Mouse (Mus musculus) fat pad, adult 2 months (tissue): ENCODE measurements around the gene Tbc1d23.

ENCODE experiments used
- DNase-seq: peaks from one replicate; pipeline ENCODE4 v3.0.0-alpha.2; 2011; ENCODE audit warnings: low read depth, low spot score; ENCODE audit errors: extremely low read depth

Gene Tbc1d23

GRCm38 (mm10) chr16:57165157-57165556, 66.1 kb downstream of the Tbc1d23 start:
- DNase-seq: no peak

DNA sequence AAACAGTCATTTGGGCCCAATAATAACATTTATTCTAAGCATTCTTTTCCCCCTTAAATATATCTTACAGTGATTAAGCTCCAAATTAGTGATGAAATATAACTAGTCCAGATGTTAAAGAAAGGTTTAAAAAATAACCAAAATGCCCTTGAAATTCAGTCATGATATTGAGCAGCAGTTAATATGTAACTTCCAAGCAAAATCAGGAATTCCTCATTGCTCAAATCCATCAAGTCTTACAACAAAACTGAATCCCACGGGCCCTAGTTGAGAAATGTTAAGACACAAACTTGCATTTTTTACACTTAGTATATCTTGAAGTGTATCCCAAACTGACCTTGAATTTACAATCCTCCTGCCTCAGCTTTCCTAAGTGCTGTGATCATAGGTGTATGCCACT, 67.6 kb downstream of the Tbc1d23 start:
- no peak for DNase-seq

GRCm38 (mm10) chr16:57162841-57163240, 68.5 kb downstream of the Tbc1d23 start:
- DNase-seq: no peak

DNA sequence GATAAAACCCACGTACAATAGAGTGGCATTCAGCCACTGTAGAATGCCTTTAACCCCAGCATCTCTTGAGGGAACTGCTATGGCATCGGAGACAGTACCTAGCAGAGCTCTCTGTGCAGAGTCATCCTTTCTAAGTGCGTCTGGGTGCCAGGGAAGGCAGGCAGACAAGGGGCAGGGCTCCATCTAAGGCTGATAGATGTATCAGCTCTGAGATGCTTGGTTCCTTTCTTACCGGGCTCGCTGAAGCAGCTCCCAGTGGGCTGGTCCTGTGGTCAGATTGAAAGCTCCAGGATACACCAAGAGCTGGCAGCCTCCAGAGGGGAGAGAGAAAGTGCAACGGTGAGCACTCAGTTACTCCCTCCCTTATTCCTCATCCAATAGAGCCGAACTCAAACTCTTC, 71.5 kb downstream of the Tbc1d23 start:
- DNase-seq: no peak

GRCm38 (mm10) chr16:57157728-57158127, 73.6 kb downstream of the Tbc1d23 start:
- DNase-seq: no peak

- no peak for DNase-seq
Observed at GRCm38 (mm10) chr16:57157076-57157475, 74.2 kb downstream of the Tbc1d23 start.

- no peak for DNase-seq
Observed at GRCm38 (mm10) chr16:57155899-57156298, 75.4 kb downstream of the Tbc1d23 start.

GRCm38 (mm10) chr16:57151437-57151836, 79.9 kb downstream of the Tbc1d23 start:
- DNase-seq: no peak

- no peak for DNase-seq
Observed at GRCm38 (mm10) chr16:57144741-57145140, 86.6 kb downstream of the Tbc1d23 start.

GRCm38 (mm10) chr16:57133611-57134010, 97.7 kb downstream of the Tbc1d23 start:
- no peak for DNase-seq

- DNase-seq: peak; percentile 43
Observed at GRCm38 (mm10) chr16:57132326-57132725, 99.0 kb downstream of the Tbc1d23 start.

DNA sequence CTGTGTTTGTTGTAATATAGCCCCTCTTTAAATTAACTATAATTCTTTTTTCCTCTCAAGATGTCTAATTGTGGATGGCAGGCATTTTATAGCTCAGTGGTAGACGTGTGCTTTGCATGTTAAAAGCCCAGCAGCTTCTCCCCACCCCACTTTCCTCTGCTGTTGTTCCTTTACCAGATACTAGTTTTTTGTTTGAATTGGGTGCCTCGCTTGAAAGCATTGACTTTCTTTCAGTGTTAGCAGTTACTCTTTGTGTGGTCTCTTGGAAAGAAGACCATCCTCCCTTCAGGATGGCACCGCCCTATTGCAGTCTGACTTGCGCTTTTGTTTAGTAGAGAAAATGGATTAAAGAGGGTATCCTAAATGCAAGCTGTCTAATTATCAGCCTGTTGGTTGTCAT, 99.8 kb downstream of the Tbc1d23 start:
- DNase-seq: no peak

DNA sequence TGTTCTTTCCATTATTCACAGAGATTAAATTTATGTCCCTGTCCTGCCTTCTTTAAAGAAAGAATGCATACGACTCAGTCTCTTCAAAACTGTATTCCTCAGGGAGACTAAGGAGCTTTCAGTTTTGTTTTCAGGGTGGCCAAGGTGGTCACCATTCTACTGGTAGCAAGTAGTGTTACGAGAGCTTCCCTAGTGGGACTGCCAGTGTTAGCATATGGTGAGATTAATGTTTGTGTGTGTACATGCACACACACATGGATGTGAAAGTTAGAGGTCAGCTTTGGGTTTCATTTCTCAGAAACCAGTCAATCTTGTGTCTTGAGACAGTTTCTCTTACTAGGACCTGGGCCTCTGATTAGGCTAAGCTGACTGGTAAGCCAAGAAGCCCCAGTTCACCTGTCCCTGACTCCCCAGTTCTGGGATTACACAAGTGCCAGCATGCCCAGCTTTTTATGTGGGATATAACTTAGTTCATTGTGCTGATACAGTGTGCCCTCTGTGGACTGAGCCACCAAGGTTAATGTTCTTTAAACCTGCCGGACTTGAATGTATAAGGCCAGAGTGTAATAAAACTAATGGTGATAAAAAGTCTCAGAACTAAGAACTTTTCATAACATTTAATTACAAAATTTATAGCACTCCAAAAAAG, 100.4 kb downstream of the Tbc1d23 start:
- peak; percentile 33 for DNase-seq

- DNase-seq: no peak
Observed at GRCm38 (mm10) chr16:57127825-57128224, 103.5 kb downstream of the Tbc1d23 start.

- no peak for DNase-seq
Observed at GRCm38 (mm10) chr16:57126268-57126667, 105.0 kb downstream of the Tbc1d23 start.

DNA sequence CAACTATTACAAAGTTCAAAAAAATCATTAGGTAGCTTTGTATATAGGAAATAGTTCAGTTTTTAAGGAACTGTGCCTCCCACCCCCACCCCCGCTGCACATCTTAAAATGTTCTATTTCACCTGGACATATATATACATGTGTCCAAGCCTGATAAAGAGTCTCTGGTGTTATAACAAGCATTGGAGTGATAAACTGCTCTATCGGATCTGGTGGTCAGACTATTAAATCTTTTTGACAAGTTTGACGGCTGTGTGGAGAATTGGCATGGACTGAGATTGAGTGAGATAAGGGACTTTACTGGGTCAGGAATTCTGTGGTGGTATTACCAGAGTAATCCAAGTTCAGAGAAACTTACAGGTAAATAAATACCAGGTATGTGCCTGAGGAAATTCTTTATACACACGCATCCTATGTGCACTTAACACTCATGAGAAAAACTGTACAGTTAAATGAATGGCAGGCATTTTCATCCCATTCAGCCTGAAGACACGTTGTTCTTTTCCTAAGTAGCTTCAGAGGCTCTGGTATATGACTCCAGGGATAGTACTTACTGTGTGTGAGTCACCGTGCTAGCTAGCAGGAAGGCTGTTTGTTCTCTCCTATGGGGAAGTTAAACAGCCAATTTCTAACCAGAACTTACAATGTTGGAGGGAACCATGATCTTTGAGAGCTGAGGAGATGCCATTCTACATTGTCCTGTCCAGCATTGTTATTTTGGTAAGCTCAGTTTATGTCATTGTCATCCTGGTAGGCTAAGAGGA, 108.4 kb downstream of the Tbc1d23 start:
- DNase-seq: no peak

DNA sequence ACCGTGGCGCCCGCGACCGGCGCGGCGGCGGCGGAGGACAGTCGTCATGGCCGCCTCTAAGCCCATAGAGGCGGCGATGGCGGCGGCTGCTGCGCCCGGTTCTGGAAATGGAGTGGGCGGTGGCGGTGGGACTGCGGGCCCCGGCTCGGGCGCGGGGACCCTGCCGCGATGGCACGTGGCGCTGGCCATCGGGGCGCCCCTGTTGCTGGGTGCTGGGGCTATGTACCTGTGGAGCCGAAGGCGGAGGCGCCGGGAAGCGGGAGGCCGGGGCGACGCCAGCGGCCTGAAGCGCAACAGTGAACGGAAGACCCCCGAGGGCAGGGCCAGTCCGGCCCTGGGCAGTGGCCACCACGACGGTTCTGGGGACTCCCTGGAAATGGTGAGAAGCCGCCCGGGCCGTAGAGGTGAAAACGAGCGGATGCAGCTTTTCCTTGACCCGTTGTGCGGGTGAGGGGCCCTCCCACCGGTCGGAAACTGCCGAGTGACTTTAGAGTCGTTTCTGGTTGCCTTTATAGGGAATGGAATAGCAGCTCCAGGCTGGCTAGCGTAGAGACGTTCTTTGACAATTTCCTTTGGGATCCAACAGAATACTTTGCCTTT, 109.4 kb downstream of the Tbc1d23 start:
- DNase-seq: no peak

DNA sequence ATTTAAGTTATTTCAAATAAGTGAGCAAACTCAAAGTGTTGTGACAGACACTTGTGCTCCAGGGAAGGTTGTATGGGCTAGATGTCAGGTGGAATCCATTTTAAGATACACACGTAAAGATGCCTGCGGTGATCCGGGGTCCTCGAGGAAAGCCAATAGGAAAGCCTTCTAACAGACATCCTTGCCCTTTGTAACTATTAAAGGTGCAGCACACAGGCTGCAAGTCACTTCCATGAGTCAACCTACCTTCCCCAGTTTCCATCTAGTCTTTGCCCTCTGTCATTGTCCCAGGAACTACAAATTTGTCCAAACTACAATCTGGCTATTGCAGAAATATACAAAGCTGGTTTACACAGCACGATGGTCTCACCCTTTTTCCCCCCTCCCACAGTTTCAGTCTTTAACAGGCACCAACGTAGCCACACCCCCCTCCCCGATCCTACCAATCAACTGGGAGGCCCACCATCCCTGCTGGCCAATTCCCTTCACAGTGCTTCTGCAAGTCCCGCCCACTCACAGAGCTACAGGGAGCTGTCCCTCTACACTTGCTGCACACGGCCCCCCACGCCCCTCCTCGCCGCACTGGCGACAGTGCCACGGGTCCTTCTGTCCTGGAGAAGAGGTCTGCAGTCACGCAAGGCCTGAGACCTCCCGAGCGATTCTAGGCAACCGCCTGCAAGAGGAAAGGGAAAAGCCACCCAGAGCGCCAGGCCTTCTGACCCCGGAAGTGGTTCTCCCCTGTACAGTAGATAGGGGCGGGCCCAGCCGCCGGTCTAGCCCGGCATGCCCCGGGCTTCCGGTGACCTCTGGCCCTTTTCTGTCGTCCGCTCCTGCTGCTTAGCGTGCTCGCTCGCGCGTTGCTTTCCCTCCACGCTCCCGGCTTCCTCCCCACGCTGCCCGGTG, 110.1 kb downstream of the Tbc1d23 start, which contains the start of gene Tomm70a:
Gene Tomm70a (plus strand): TSS at position 791 of the 903 bp plus-strand sequence.
- peak; percentile 67 for DNase-seq
